Mouse (Mus musculus) midbrain, embryonic 13.5 days (tissue): Measurements from ENCODE around the gene Ttc9. TPM values are rescaled to one million over a fixed set of nuclear protein-coding genes. Genes with fewer than 3 reads are reported as not detected.

Experiments used
- ATAC-seq: fragments of 200-750 bp; cut with Nextera tagmentation; 2 replicates; pipeline ENCODE4 v1.8.0; 2017; ENCODE audit warnings: mild to moderate bottlenecking, moderate TSS enrichment, moderate library complexity
- H3K27ac ChIP-seq: fragments of 300-500 bp; sonication (generic); 2 replicates; pipeline ENCODE4 v1.5.1; 2015; ENCODE audit warnings: inconsistent platforms, mild to moderate bottlenecking, moderate library complexity
- H3K27me3 ChIP-seq: fragments of 300-500 bp; sonication (generic); 2 replicates; pipeline ENCODE4 v1.6.1; 2015; ENCODE audit warnings: mild to moderate bottlenecking, inconsistent platforms
- H3K36me3 ChIP-seq: fragments of 300-500 bp; sonication (generic); 2 replicates; pipeline ENCODE4 v1.6.1; 2015; ENCODE audit warnings: mild to moderate bottlenecking, inconsistent platforms
- H3K4me1 ChIP-seq: fragments of 300-500 bp; sonication (generic); replicated peaks from 2 replicates; pipeline ENCODE4 v1.6.1; 2015; ENCODE audit warnings: inconsistent platforms
- H3K4me2 ChIP-seq: fragments of 300-500 bp; sonication (generic); replicated peaks from 2 replicates; pipeline ENCODE4 v1.6.1; 2015; ENCODE audit warnings: moderate library complexity, mild to moderate bottlenecking, inconsistent platforms
- H3K4me3 ChIP-seq: fragments of 300-500 bp; sonication (generic); replicated peaks from 2 replicates; pipeline ENCODE4 v1.5.1; 2015; ENCODE audit warnings: mild to moderate bottlenecking, inconsistent platforms
- H3K9ac ChIP-seq: fragments of 300-500 bp; sonication (generic); replicated peaks from 2 replicates; pipeline ENCODE4 v1.6.1; 2015; ENCODE audit warnings: mild to moderate bottlenecking, inconsistent platforms
- H3K9me3 ChIP-seq: fragments of 300-500 bp; sonication (generic); 2 replicates; pipeline ENCODE4 v1.6.1; 2016; ENCODE audit warnings: mild to moderate bottlenecking, inconsistent platforms
- WGBS: fragments of 180-500 bp; shearing (Covaris S2); methylation state at CpG from one replicate; pipeline ENCODE4 v1.1.7; 2015; 5-methylcytosine and 5-hydroxymethylcytosine counted together
- polyA plus RNA-seq: library from polyadenylated mRNA; unstranded; fragments of >200 nt; fragmentation: Nextera tagmentation; extraction: Ambion mirVana; gene quantifications from 2 replicates; pipeline ENCODE4 v1.2.1, GENCODE M21; 2015

Gene Ttc9
- polyA plus RNA-seq, 1 experiment from 2014 or later, result 6.9 TPM

- 87% methylated on average over 7 of the region's 7 CpGs for WGBS
- no peak overlapping the region for H3K4me3 ChIP-seq
- no peaks in the 10 kb centered on the region for H3K9me3 ChIP-seq
- H3K36me3 ChIP-seq, result no peaks in the 10 kb centered on the region
- no peaks in the 10 kb centered on the region for H3K27me3 ChIP-seq
- ATAC-seq, result no peak
- no peak overlapping the region for H3K9ac ChIP-seq
- peaks cover 15% of the 10 kb centered on the region for H3K4me1 ChIP-seq
- no peak overlapping the region for H3K4me2 ChIP-seq
- H3K27ac ChIP-seq, result no peak overlapping the region
These were observed 59.7 kb downstream of the Ttc9 start for GRCm38 (mm10) chr12:81690751-81691150.

DNA sequence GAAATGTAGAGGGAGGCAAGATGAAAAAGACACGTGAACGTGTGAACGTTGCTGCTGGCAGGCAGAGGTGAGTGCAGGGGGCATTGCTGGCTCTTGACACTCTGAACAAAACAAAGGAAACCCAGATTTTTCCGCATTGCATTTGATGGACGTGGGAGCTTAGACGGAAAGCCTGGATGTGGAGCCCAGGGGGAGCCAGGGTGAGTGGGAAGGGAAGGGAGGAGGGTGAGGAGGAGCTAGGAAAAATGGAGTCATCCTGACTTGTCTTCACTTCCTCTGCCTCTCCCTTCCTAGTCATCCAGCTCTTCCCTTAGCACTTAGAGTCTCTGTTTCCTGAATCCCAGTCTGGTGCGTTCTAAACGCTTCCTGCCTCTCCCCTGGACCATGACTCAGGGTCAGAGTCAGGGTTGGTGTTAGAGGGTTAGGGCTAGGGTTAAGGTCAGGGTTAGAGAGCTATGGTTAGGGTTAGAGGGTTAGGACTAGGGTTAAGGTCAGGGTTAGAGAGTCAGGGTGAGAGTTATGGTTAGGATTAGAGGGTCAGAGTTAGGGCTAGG is 60.2 kb downstream of the Ttc9 start:
- Histone ChIP-seq H3K9ac (no peak overlapping the region), H3K4me2 (no peak overlapping the region), H3K27me3 (no peaks in the 10 kb centered on the region), H3K4me1 (peaks cover 10% of the 10 kb centered on the region), H3K9me3 (no peaks in the 10 kb centered on the region), H3K4me3 (no peak overlapping the region), H3K36me3 (no peaks in the 10 kb centered on the region), H3K27ac (no peak overlapping the region)
- 50% methylated on average over 8 of the region's 8 CpGs for WGBS
- no peak for ATAC-seq

GRCm38 (mm10) chr12:81698011-81698410 is 67.0 kb downstream of the Ttc9 start:
- Histone ChIP-seq H3K9ac (no peak overlapping the region), H3K27me3 (peaks cover 7% of the 10 kb centered on the region), H3K4me3 (no peak overlapping the region), H3K36me3 (no peaks in the 10 kb centered on the region), H3K27ac (no peak overlapping the region), H3K9me3 (no peaks in the 10 kb centered on the region), H3K4me2 (no peak overlapping the region), H3K4me1 (peaks cover 6% of the 10 kb centered on the region; the same call in 1 of the 2 replicates)
- 70% methylated on average over 4 of the region's 4 CpGs for WGBS
- ATAC-seq, result no peak

- no peak for ATAC-seq
- no peak overlapping the region for H3K4me3 ChIP-seq
- H3K36me3 ChIP-seq, result no peaks in the 10 kb centered on the region
- H3K27me3 ChIP-seq, result peaks cover 7% of the 10 kb centered on the region
- H3K9ac ChIP-seq, result no peak overlapping the region
- H3K4me1 ChIP-seq, result peaks cover 6% of the 10 kb centered on the region; the same call in 1 of the 2 replicates
- H3K27ac ChIP-seq, result no peak overlapping the region
- no peak overlapping the region for H3K4me2 ChIP-seq
- 5% methylated on average over 1 of the region's 1 CpGs for WGBS
- H3K9me3 ChIP-seq, result peaks cover 6% of the 10 kb centered on the region; the same call in 1 of the 2 replicates
These were observed 71.9 kb downstream of the Ttc9 start for GRCm38 (mm10) chr12:81702903-81703302.

DNA sequence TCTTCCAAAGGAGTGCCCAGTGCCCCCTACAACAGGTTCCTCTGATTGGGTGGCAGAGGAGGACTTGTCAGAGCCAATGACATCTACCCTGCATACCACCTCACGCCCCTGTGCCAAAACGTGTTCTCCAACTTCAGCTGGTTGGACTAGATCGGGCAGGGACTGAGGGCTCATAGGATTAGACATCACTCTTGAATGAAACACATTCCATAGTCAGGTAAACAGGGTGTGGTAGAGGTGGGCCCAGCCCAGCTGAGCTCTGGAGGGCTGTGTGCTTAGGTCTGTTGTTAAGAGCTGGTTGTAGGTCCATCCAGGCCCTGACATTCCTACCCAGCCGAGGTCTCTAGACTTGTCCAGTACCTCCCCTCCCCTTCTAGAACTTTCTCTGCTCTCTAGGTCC is 81.6 kb downstream of the Ttc9 start:
- WGBS, result 93% methylated on average over 4 of the region's 4 CpGs
- Histone ChIP-seq H3K4me3 (no peak overlapping the region), H3K36me3 (no peaks in the 10 kb centered on the region), H3K4me1 (peaks cover 6% of the 10 kb centered on the region; the same call in 1 of the 2 replicates), H3K27me3 (no peaks in the 10 kb centered on the region), H3K9ac (no peak overlapping the region), H3K4me2 (no peak overlapping the region), H3K27ac (no peak overlapping the region), H3K9me3 (peaks cover 6% of the 10 kb centered on the region; the same call in 1 of the 2 replicates)
- ATAC-seq, result no peak

Other genes starting within 250 kb of the Ttc9 start
- gene Adam4, start 209.3 kb upstream of the Ttc9 start, polyA plus RNA-seq, result 0.45 and 0.62 TPM in 2 replicates
- 140 and 148 TPM in 2 replicates for gene Cox16, start 146.1 kb upstream of the Ttc9 start, polyA plus RNA-seq
- gene Gm20498, start 98.3 kb upstream of the Ttc9 start, polyA plus RNA-seq, result 32.5 and 34.0 TPM in 2 replicates
- 38.3 and 41.1 TPM in 2 replicates for gene Synj2bp, start 98.3 kb upstream of the Ttc9 start, polyA plus RNA-seq
- 0.70 and 0.89 TPM in 2 replicates for gene Adam21, start 62.8 kb upstream of the Ttc9 start, polyA plus RNA-seq
- gene Med6, start 36.2 kb upstream of the Ttc9 start, polyA plus RNA-seq, result 58.6 and 64.0 TPM in 2 replicates
- gene Map3k9, start 149.9 kb downstream of the Ttc9 start, polyA plus RNA-seq, result 7.2 and 9.3 TPM in 2 replicates
- 8.2 and 9.4 TPM in 2 replicates for gene Pcnx, start 228.8 kb downstream of the Ttc9 start, polyA plus RNA-seq